Comparison of ENCODE assay signal across 12 mouse cellular contexts in the genomic region with DNA sequence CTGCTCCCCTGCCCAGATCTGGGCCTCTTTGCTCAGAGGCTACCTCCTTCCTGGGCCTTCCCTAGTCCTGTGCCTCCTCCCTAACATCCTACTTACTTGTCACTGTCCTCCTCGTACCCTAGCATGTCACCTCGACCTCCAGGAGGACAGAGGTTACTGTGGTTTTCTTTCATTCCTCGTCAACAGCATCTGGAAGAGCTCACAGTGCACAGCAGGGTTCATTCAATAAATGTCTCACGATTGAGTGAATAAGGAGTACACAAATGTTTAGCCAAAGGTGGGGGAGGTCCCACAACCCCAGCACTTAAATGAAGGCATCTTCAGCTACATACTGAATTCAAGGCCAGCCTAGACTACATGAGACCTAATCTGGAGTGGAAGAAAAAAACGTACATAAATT. TPM values are rescaled to one million over a fixed set of nuclear protein-coding genes. Genes with fewer than 3 reads are reported as not detected.
DNase-seq lines count a peak whose midpoint lies in the region; ATAC-seq and TF ChIP-seq lines count a peak whose summit lies in the region.
"Had no signal": no experiment of that assay in that cellular context is flagged by ENCODE, and none has a peak within 500 bp of the region (broad histone marks: within the 10 kb centered on the region; RNA-seq: fewer than 3 reads in every experiment).

No protein-coding gene starts in this region.

- 46% methylated on average over 5 of the region's 5 CpGs for WGBS in forebrain, embryonic 14.5 days
- WGBS in forebrain, embryonic 11.5 days: 43% methylated on average over 5 of the region's 5 CpGs
- 27% methylated on average over 5 of the region's 5 CpGs for WGBS in kidney, embryonic 15.5 days
- 16% methylated on average over 5 of the region's 5 CpGs for WGBS in thymus, adult 2 months
- WGBS in stomach, postnatal 0 days: 65% methylated on average over 5 of the region's 5 CpGs

- TF ChIP-seq CTCF in thymus, adult 2 months (IDR thresholded peaks at IDR 0.05; ENCODE audit: borderline replicate concordance, control insufficient read depth, extremely low read depth, insufficient read depth, low read length, poor library complexity): no peak
- TF ChIP-seq CTCF in stomach, postnatal 0 days (IDR thresholded peaks at IDR 0.05; ENCODE audit: low read depth): no peak

- H3K4me1 ChIP-seq in forebrain, embryonic 14.5 days (ENCODE audit: control insufficient read depth, insufficient read depth, low read length): no peaks in the 10 kb centered on the region; the same call in 1 of the 2 replicates
- H3K4me1 ChIP-seq in forebrain, embryonic 11.5 days (replicated peaks; ENCODE audit: control insufficient read depth, insufficient read depth, low read length): no peaks in the 10 kb centered on the region
- peaks cover 55% of the 10 kb centered on the region for H3K4me1 ChIP-seq in kidney, embryonic 15.5 days
- peaks cover 65% of the 10 kb centered on the region for H3K4me1 ChIP-seq in thymus, adult 2 months (replicated peaks; ENCODE audit: control insufficient read depth, insufficient read depth, low read length)
- H3K4me1 ChIP-seq in stomach, postnatal 0 days (replicated peaks; ENCODE audit: control insufficient read depth, insufficient read depth): no peaks in the 10 kb centered on the region

- H3K9me3 ChIP-seq in forebrain, embryonic 14.5 days (replicated peaks; ENCODE audit: control insufficient read depth, low read length): no peaks in the 10 kb centered on the region
- H3K9me3 ChIP-seq in forebrain, embryonic 11.5 days (ENCODE audit: control insufficient read depth, low read length): no peaks in the 10 kb centered on the region
- no peaks in the 10 kb centered on the region for H3K9me3 ChIP-seq in kidney, embryonic 15.5 days (replicated peaks)
- H3K9me3 ChIP-seq in stomach, postnatal 0 days (ENCODE audit: control insufficient read depth, low read length): no peaks in the 10 kb centered on the region

- TF ChIP-seq EP300 in stomach, postnatal 0 days (optimal IDR thresholded peaks at IDR 0.05): no peak

- H3K27me3 ChIP-seq in forebrain, embryonic 14.5 days (replicated peaks; ENCODE audit: control insufficient read depth, insufficient read depth, low read length): no peaks in the 10 kb centered on the region
- H3K27me3 ChIP-seq in forebrain, embryonic 11.5 days (ENCODE audit: control insufficient read depth, insufficient read depth, low read length): no peaks in the 10 kb centered on the region
- H3K27me3 ChIP-seq in kidney, embryonic 15.5 days: no peaks in the 10 kb centered on the region
- no peaks in the 10 kb centered on the region for H3K27me3 ChIP-seq in thymus, adult 2 months (ENCODE audit: control insufficient read depth, insufficient read depth, low read length)
- H3K27me3 ChIP-seq in stomach, postnatal 0 days (ENCODE audit: control insufficient read depth, insufficient read depth, low read length): no peaks in the 10 kb centered on the region

- peaks cover 27% of the 10 kb centered on the region for H3K36me3 ChIP-seq in forebrain, embryonic 14.5 days (ENCODE audit: control insufficient read depth, insufficient read depth, low read length)
- no peaks in the 10 kb centered on the region for H3K36me3 ChIP-seq in forebrain, embryonic 11.5 days (ENCODE audit: control insufficient read depth, insufficient read depth, low read length)
- peaks cover 32% of the 10 kb centered on the region for H3K36me3 ChIP-seq in kidney, embryonic 15.5 days
- peaks cover 4% of the 10 kb centered on the region; the same call in 1 of the 2 replicates for H3K36me3 ChIP-seq in thymus, adult 2 months (ENCODE audit: control insufficient read depth, insufficient read depth, low read length)
- peaks cover 6% of the 10 kb centered on the region; the same call in 1 of the 2 replicates for H3K36me3 ChIP-seq in stomach, postnatal 0 days (ENCODE audit: control insufficient read depth, insufficient read depth, low read length)

- 0 out of 2 replicates have a peak overlapping the region, but pooled peaks have one; percentile 14 for H3K27ac ChIP-seq in forebrain, embryonic 14.5 days (ENCODE audit: low read depth, low read length)
- no peak overlapping the region for H3K27ac ChIP-seq in forebrain, embryonic 11.5 days (ENCODE audit: low read depth, low read length)
- H3K27ac ChIP-seq in kidney, embryonic 15.5 days: peak overlapping the region; percentile 87
- H3K27ac ChIP-seq in thymus, adult 2 months (ENCODE audit: control insufficient read depth, insufficient read depth, low read length): peak overlapping the region; percentile 96
- H3K27ac ChIP-seq in stomach, postnatal 0 days (replicated peaks): peak overlapping the region; percentile 63

- H3K4me2 ChIP-seq in forebrain, embryonic 14.5 days (ENCODE audit: low read length): no peak overlapping the region
- H3K4me2 ChIP-seq in forebrain, embryonic 11.5 days (ENCODE audit: low read depth, low read length, severe bottlenecking): no peak overlapping the region
- H3K4me2 ChIP-seq in kidney, embryonic 15.5 days: no peak overlapping the region; the same call in 1 of the 2 replicates
- H3K4me2 ChIP-seq in stomach, postnatal 0 days (replicated peaks; ENCODE audit: low read depth): no peak overlapping the region

- no peak for TF ChIP-seq POLR2A in thymus, adult 2 months (IDR thresholded peaks at IDR 0.05; ENCODE audit: control insufficient read depth, extremely low read depth, insufficient read depth, low read length, poor library complexity)

- DNase-seq in forebrain, embryonic 14.5 days (ENCODE audit: low spot score): no peak
- no peak for DNase-seq in forebrain, embryonic 11.5 days (ENCODE audit: low spot score)
- no peak for DNase-seq in kidney, adult 9 months
- no peak for DNase-seq in thymus, adult 2 months
- DNase-seq in thymus, postnatal 0 days (ENCODE audit: low spot score): no peak
- DNase-seq in stomach, postnatal 0 days (ENCODE audit: low spot score): no peak
- DNase-seq in right cerebral cortex, postnatal 36 days (ENCODE audit: low spot score in 2 of 2): no peak
- DNase-seq: cerebellum, adult 11-12 months; layer of hippocampus, postnatal 36 days; retina, postnatal 1 day had no signal

- H3K4me3 ChIP-seq in forebrain, embryonic 14.5 days (ENCODE audit: low read depth, low read length): no peak overlapping the region
- H3K4me3 ChIP-seq in forebrain, embryonic 11.5 days (ENCODE audit: low read depth, low read length): no peak overlapping the region
- no peak overlapping the region for H3K4me3 ChIP-seq in kidney, embryonic 15.5 days (replicated peaks)
- no peak overlapping the region for H3K4me3 ChIP-seq in thymus, adult 2 months (ENCODE audit: control insufficient read depth, insufficient read depth, low read length)
- no peak overlapping the region for H3K4me3 ChIP-seq in stomach, postnatal 0 days (ENCODE audit: low read depth, low read length)

- no peak for ATAC-seq in forebrain, embryonic 14.5 days
- ATAC-seq in forebrain, embryonic 11.5 days (replicated peaks; ENCODE audit: low FRiP score): no peak
- ATAC-seq in kidney, embryonic 15.5 days (replicated peaks; ENCODE audit: low FRiP score): no peak
- peak; percentile 56; the same call in 1 of the 2 replicates for ATAC-seq in stomach, postnatal 0 days (ENCODE audit: low FRiP score, low TSS enrichment)
- ATAC-seq: midbrain, embryonic 16.5 days had no signal

- H3K9ac ChIP-seq in forebrain, embryonic 14.5 days (ENCODE audit: low read length): no peak overlapping the region
- no peak overlapping the region for H3K9ac ChIP-seq in forebrain, embryonic 11.5 days (ENCODE audit: low read length)
- no peak overlapping the region for H3K9ac ChIP-seq in kidney, embryonic 15.5 days
- H3K9ac ChIP-seq in stomach, postnatal 0 days (ENCODE audit: low read length): 0 out of 2 replicates have a peak overlapping the region, but pooled peaks have one; percentile 4

RNA-seq across cellular contexts. Expression of a gene that starts 23.7 kb away (rescaled TPM):
- 2.0 and 2.5 TPM in 2 replicates for polyA plus RNA-seq in forebrain, embryonic 14.5 days (2014; fragmentation: Nextera tagmentation; extraction: Ambion mirVana)
- polyA plus RNA-seq in forebrain, embryonic 11.5 days (2014; fragmentation: Nextera tagmentation; extraction: Ambion mirVana): 4.8 and 6.3 TPM in 2 replicates
- polyA plus RNA-seq in kidney, embryonic 15.5 days (2015; fragmentation: Nextera tagmentation; extraction: Ambion mirVana): 2.5 and 3.8 TPM in 2 replicates
- polyA plus RNA-seq in thymus, adult 2 months (2012; rRNA removed): 150 and 172 TPM in 2 replicates
- 6.7 and 10.5 TPM in 2 replicates for polyA plus RNA-seq in thymus, postnatal 0 days (2015; fragmentation: Nextera tagmentation; extraction: Ambion mirVana)
- 1.6 and 3.6 TPM in 2 replicates for polyA plus RNA-seq in stomach, postnatal 0 days (2015; fragmentation: Nextera tagmentation; extraction: Ambion mirVana)

RNA-seq across cellular contexts. Expression of a gene that starts 24.3 kb away (rescaled TPM):
- polyA plus RNA-seq in forebrain, embryonic 14.5 days (2014; fragmentation: Nextera tagmentation; extraction: Ambion mirVana): 0.84 and 1.1 TPM in 2 replicates
- 11.6 and 15.7 TPM in 2 replicates for polyA plus RNA-seq in forebrain, embryonic 11.5 days (2014; fragmentation: Nextera tagmentation; extraction: Ambion mirVana)
- 9.8 and 13.3 TPM in 2 replicates for polyA plus RNA-seq in kidney, embryonic 15.5 days (2015; fragmentation: Nextera tagmentation; extraction: Ambion mirVana)
- 60.5 and 65.9 TPM in 2 replicates for polyA plus RNA-seq in thymus, adult 2 months (2012; rRNA removed)
- 60.3 and 66.3 TPM in 2 replicates for polyA plus RNA-seq in thymus, postnatal 0 days (2015; fragmentation: Nextera tagmentation; extraction: Ambion mirVana)
- 355 and 371 TPM in 2 replicates for polyA plus RNA-seq in stomach, postnatal 0 days (2015; fragmentation: Nextera tagmentation; extraction: Ambion mirVana)

RNA-seq across cellular contexts. Expression of a gene that starts 42.1 kb away (rescaled TPM):
- polyA plus RNA-seq in forebrain, embryonic 14.5 days (2014; fragmentation: Nextera tagmentation; extraction: Ambion mirVana): 29.3 and 30.1 TPM in 2 replicates
- polyA plus RNA-seq in forebrain, embryonic 11.5 days (2014; fragmentation: Nextera tagmentation; extraction: Ambion mirVana): 28.6 and 31.8 TPM in 2 replicates
- polyA plus RNA-seq in kidney, embryonic 15.5 days (2015; fragmentation: Nextera tagmentation; extraction: Ambion mirVana): 19.8 and 20.3 TPM in 2 replicates
- polyA plus RNA-seq in thymus, adult 2 months (2012; rRNA removed): 59.4 and 64.2 TPM in 2 replicates
- polyA plus RNA-seq in thymus, postnatal 0 days (2015; fragmentation: Nextera tagmentation; extraction: Ambion mirVana): 23.4 and 25.9 TPM in 2 replicates
- polyA plus RNA-seq in stomach, postnatal 0 days (2015; fragmentation: Nextera tagmentation; extraction: Ambion mirVana): 13.9 and 14.8 TPM in 2 replicates

RNA-seq across cellular contexts. Expression of a gene that starts 46.2 kb away (rescaled TPM):
- 7.0 and 8.1 TPM in 2 replicates for polyA plus RNA-seq in forebrain, embryonic 14.5 days (2014; fragmentation: Nextera tagmentation; extraction: Ambion mirVana)
- 17.2 and 17.8 TPM in 2 replicates for polyA plus RNA-seq in forebrain, embryonic 11.5 days (2014; fragmentation: Nextera tagmentation; extraction: Ambion mirVana)
- 19.9 and 20.2 TPM in 2 replicates for polyA plus RNA-seq in kidney, embryonic 15.5 days (2015; fragmentation: Nextera tagmentation; extraction: Ambion mirVana)
- 24.8 and 24.9 TPM in 2 replicates for polyA plus RNA-seq in thymus, adult 2 months (2012; rRNA removed)
- 18.6 and 19.4 TPM in 2 replicates for polyA plus RNA-seq in thymus, postnatal 0 days (2015; fragmentation: Nextera tagmentation; extraction: Ambion mirVana)
- polyA plus RNA-seq in stomach, postnatal 0 days (2015; fragmentation: Nextera tagmentation; extraction: Ambion mirVana): 11.5 and 13.0 TPM in 2 replicates

RNA-seq across cellular contexts. Expression of a gene that starts 51.7 kb away (rescaled TPM):
- polyA plus RNA-seq in forebrain, embryonic 14.5 days (2014; fragmentation: Nextera tagmentation; extraction: Ambion mirVana): 6.5 and 6.6 TPM in 2 replicates
- polyA plus RNA-seq in forebrain, embryonic 11.5 days (2014; fragmentation: Nextera tagmentation; extraction: Ambion mirVana): 9.2 and 9.3 TPM in 2 replicates
- polyA plus RNA-seq in kidney, embryonic 15.5 days (2015; fragmentation: Nextera tagmentation; extraction: Ambion mirVana): 7.4 and 7.8 TPM in 2 replicates
- polyA plus RNA-seq in thymus, adult 2 months (2012; rRNA removed): 7.9 and 9.5 TPM in 2 replicates
- polyA plus RNA-seq in thymus, postnatal 0 days (2015; fragmentation: Nextera tagmentation; extraction: Ambion mirVana): 8.3 and 8.9 TPM in 2 replicates
- 3.6 and 3.8 TPM in 2 replicates for polyA plus RNA-seq in stomach, postnatal 0 days (2015; fragmentation: Nextera tagmentation; extraction: Ambion mirVana)

Comparison
In these comparisons a context has a peak if more than half of its experiments do, and no peak if none do; other contexts are left out.
1. RNA of a gene that starts 23.7 kb away (polyA plus RNA-seq): 150 to 172 TPM in thymus, adult 2 months; 6.7 to 10.5 TPM in thymus, postnatal 0 days, 4.8 to 6.3 TPM in forebrain, embryonic 11.5 days, 2.5 to 3.8 TPM in kidney, embryonic 15.5 days, 2.0 to 2.5 TPM in forebrain, embryonic 14.5 days and 1.6 to 3.6 TPM in stomach, postnatal 0 days; every median in the first group is over 10 times any median in the second.